Mouse (Mus musculus) adrenal gland, adult 8-10 months (tissue): ENCODE results near the gene Gpr162. TPM values are rescaled to one million over a fixed set of nuclear protein-coding genes. Genes with fewer than 3 reads are reported as not detected.
A peak's percentile ranks its signal among the peaks of the same experiment; 100 is the strongest.
"Not testable (repeated sequence)": the region's sequence is repeated elsewhere in the genome, so short reads cannot be mapped to it uniquely, and the experiment has no call there.

ENCODE experiments used
- DNase-seq: peaks from one replicate; pipeline ENCODE4 v3.0.0; 2022
- total RNA-seq, 4 experiments: library from RNA; stranded (reverse); gene quantifications; 2 replicates each; pipeline ENCODE4 v1.2.4; 2022

Gpr162 gene
- total RNA-seq, 4 experiments from 2014 or later, result 0.32 to 2.2 (median 1.6) TPM

GRCm38 (mm10) chr6:124836411-124836810, 27.4 kb downstream of the Gpr162 start:
- DNase-seq, result no peak

GRCm38 (mm10) chr6:124835531-124835930, 28.3 kb downstream of the Gpr162 start:
- DNase-seq, result no peak

- DNase-seq, result no peak
Observed at GRCm38 (mm10) chr6:124834512-124835081, 29.2 kb downstream of the Gpr162 start.

- no peak for DNase-seq
Observed at GRCm38 (mm10) chr6:124831649-124832048, 32.1 kb downstream of the Gpr162 start.

- DNase-seq, result not testable (repeated sequence)
Observed at GRCm38 (mm10) chr6:124831199-124831598, 32.6 kb downstream of the Gpr162 start.

GRCm38 (mm10) chr6:124829799-124830700, 33.7 kb downstream of the Gpr162 start:
- peak; percentile 93 for DNase-seq

GRCm38 (mm10) chr6:124828868-124829798, 34.6 kb downstream of the Gpr162 start, which contains the start of the genes Usp5 and Cdca3:
Gene Usp5, minus strand, starts transcription at chr6:124829484.
Gene Cdca3, plus strand, starts transcription at chr6:124829547.
- DNase-seq, result peak; percentile 99

GRCm38 (mm10) chr6:124828101-124828592, 35.6 kb downstream of the Gpr162 start:
- peak; percentile 65 for DNase-seq

GRCm38 (mm10) chr6:124822049-124822448, 41.7 kb downstream of the Gpr162 start:
- no peak for DNase-seq

GRCm38 (mm10) chr6:124820891-124821290, 42.9 kb downstream of the Gpr162 start:
- DNase-seq, result no peak

- DNase-seq, result no peak
Observed at GRCm38 (mm10) chr6:124817971-124818370, 45.8 kb downstream of the Gpr162 start.

- no peak for DNase-seq
Observed at GRCm38 (mm10) chr6:124817563-124817962, 46.2 kb downstream of the Gpr162 start.

GRCm38 (mm10) chr6:124817125-124817524, 46.7 kb downstream of the Gpr162 start:
- no peak for DNase-seq

- no peak for DNase-seq
Observed at GRCm38 (mm10) chr6:124816611-124817010, 47.2 kb downstream of the Gpr162 start.

- no peak for DNase-seq
Observed at GRCm38 (mm10) chr6:124814858-124815774, 48.7 kb downstream of the Gpr162 start.

GRCm38 (mm10) chr6:124814448-124814847, 49.3 kb downstream of the Gpr162 start:
- no peak for DNase-seq

- peak; percentile 90 for DNase-seq
Observed at GRCm38 (mm10) chr6:124813933-124814332, 49.9 kb downstream of the Gpr162 start, which contains the start of gene Tpi1. Gene Tpi1, minus strand, starts transcription at chr6:124814296.

- DNase-seq, result peak; percentile 58
Observed at GRCm38 (mm10) chr6:124813496-124813895, 50.3 kb downstream of the Gpr162 start.

- DNase-seq, result no peak
Observed at GRCm38 (mm10) chr6:124812848-124813247, 50.9 kb downstream of the Gpr162 start.

- no peak for DNase-seq
Observed at GRCm38 (mm10) chr6:124811701-124812560, 51.9 kb downstream of the Gpr162 start.
